Mouse (Mus musculus) gastrocnemius, adult 2 months (tissue): ENCODE measurements around the gene Boc. TPM values are rescaled to one million over a fixed set of nuclear protein-coding genes. Genes with fewer than 3 reads are reported as not detected.
A peak's percentile ranks its signal among the peaks of the same experiment; 100 is the strongest.

Source experiments
- DNase-seq: peaks from one replicate; pipeline ENCODE4 v3.0.0; 2022
- H3K27ac ChIP-seq: fragments of 200-600 bp; 2 replicates; pipeline ENCODE4 v1.8.1; 2022; ENCODE audit warnings: mild to moderate bottlenecking
- H3K4me3 ChIP-seq: fragments of 200-600 bp; 2 replicates; pipeline ENCODE4 v1.8.1; 2022; ENCODE audit warnings: mild to moderate bottlenecking, moderate library complexity
- CTCF ChIP-seq: fragments of 200-600 bp; IDR thresholded peaks from 2 replicates; pipeline ENCODE4 v1.8.1; 2022; ENCODE audit warnings: antibody characterized with exemption, mild to moderate bottlenecking, moderate library complexity
- intact Hi-C: fragments of 180-260 bp; cut with DNase I; formaldehyde crosslinking; loops from one replicate; pipeline ENCODE4 v1.15.1; 2025
- total RNA-seq, 2 experiments: library from RNA; stranded (reverse); gene quantifications; 2 replicates each; pipeline ENCODE4 v1.2.3; 2021

Boc gene
- total RNA-seq, 2 experiments from 2014 or later, result 2.6 to 5.0 TPM

DNA sequence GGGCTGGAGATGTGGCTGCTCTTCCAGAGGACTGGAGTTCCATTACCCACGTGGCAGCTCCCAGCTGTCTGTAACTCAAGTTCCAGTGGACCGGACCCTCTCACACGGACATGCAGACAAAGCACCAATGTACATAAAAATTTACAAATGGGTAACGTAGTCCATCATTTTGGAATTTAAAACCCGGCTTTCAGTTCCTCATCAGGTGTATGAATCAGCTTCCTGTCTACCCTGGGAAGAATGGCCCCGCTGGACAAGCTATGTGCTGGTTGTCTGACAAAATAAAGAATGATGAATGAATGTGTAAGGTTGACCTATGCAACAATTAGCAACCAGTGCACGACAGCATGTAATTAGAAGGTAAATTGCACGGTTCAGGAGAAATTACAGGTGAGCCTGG is 5.7 kb upstream of the Boc start:
- intact Hi-C loops, result no loop called here

DNA sequence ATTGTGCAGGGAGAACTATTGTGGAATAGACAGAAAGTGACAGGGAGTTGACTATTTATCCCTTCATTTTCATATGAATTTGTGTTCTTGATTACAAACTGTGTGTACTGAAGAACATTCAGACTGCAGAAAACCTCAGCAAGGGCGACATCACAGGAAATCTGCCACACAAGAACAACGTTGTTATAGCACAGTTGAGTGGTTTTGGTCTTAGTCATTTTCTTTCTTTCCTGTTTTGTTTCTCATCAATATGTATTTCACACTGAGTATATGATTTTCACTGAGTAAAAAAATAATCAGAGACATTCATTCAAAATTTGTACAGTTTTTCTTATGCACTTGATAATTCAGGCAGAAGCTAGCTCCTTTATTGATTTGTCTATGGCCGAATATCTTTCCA is 3.4 kb upstream of the Boc start:
- no peak overlapping the region for H3K27ac ChIP-seq
- H3K4me3 ChIP-seq, result no peak overlapping the region
- TF ChIP-seq CTCF, result no peak
- DNase-seq, result no peak
- intact Hi-C loops, result no loop called here

More for the DNA sequence above, 5.7 kb upstream of the Boc start:
- Histone ChIP-seq H3K4me3 (no peak overlapping the region), H3K27ac (no peak overlapping the region)
- no peak for TF ChIP-seq CTCF
- no peak for DNase-seq

DNA sequence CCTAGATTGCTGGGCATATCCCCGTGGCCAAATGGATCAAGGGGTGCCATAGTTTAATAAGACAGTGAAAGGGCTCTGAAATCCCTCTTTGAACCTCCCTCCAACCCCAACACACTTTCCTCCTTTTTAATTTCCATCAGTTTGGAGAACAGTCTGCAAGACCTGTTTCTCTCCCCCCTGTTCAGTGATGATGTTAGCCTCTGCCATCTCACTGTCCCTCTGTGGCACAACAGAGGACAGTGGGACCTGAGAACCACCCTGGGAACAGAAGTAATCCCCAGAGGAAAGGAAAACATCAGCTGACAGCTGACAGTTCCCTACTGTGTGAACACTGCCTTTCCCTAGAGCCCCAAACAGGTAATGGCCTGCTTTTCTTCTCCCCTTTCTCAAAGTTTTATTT is 1.5 kb upstream of the Boc start:
- no peak for TF ChIP-seq CTCF
- intact Hi-C loops, result no loop called here
- no peak overlapping the region for H3K27ac ChIP-seq

DNA sequence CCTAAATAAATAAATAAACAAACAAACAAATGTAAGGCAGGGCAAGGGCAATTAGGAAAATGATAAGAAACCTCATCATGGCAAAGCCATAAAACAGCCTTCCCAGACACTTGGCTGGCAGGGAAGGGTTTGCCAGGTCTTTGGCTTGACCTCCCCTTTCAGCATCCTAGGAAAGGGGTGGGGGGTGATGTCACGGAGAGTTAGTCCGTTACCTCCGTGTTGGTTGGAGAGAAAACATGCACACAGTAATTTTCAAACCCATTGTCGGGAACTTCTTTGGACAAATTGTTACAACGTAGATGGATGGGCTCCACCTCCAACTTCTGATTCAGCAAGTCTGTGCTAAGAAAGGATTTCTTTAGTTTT is 616 bp upstream of the Boc start:
- DNase-seq, result no peak
- peak overlapping the region; percentile 95 for H3K4me3 ChIP-seq
- intact Hi-C loops, result loop anchor here (5.0 kb wide), 1 partner anchor 72 kb away; no protein-coding TSS in a partner anchor
- no peak for TF ChIP-seq CTCF
- peak overlapping the region; percentile 92 for H3K27ac ChIP-seq

More for the DNA sequence above, 1.5 kb upstream of the Boc start:
- DNase-seq, result no peak
- no peak overlapping the region for H3K4me3 ChIP-seq

DNA sequence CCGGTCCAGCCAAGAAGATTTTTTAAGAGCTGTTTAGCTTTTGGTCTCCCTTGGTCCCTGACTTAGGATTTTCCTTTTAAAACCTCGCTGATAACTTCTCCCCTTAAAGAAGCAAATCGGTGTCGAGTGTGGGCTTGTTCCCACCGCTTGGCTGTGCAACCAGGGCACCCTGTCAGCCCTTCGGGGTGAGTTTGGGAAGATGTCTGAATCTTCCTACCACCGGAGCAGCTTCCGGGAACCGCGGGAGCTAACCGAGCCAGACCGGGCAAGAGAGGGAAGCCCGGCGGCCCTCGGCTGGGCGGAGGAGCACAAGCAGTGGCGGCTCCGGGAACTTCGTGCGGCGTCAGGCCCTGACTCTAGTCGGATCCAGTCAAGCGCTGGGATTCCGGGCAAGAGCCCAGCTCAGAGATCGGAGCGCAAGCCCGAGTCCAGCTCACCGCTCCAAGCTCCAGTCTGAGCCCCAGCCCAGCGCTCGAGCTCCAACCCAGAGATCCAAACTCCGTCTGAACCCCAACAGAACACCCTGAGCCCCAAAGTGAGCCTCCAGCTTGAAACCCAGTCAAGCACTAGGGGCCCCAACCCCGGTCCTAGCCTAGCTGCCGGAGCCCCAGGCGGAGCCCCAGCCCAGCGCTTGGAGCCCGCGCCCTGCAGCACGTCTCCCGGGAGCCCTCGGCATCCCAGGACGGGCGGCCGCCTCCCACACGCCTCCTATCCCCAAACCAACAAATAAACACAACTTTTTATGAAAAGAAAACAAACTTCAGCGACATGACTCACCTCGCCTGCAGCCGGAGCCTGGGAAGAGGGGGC is 831 bp downstream of the Boc start:
- Histone ChIP-seq H3K27ac (peak overlapping the region; percentile 92), H3K4me3 (peak overlapping the region; percentile 95)
- peak; percentile 90 for DNase-seq
- intact Hi-C loops, result loop anchor here (5.0 kb wide), 1 partner anchor 71 kb away; no protein-coding TSS in a partner anchor
- peak; percentile 10; the same call in 1 of the 2 replicates for TF ChIP-seq CTCF

DNA sequence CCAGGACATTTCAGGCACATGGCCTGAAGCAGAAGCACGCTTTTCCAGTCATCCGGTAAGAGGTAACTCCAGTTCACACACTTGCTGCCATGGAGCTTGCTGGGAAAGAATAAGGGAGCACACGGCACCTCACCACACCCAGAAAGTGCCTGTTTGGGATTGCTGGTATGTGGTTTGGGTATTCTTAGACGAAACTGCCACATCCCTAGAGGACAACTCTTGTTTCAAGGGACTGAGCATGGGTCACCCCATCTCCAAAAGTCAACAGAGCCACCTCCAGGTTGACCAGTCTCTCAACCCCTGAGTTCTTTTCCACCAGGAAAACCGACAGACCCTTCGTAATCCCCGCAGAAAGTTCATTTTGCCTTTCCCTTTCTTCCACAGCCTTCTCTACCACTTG is 1.6 kb downstream of the Boc start:
- intact Hi-C loops, result loop anchor here (5.0 kb wide), 1 partner anchor 70 kb away; no protein-coding TSS in a partner anchor
- no peak for TF ChIP-seq CTCF
- Histone ChIP-seq H3K4me3 (peak overlapping the region; percentile 95), H3K27ac (peak overlapping the region; percentile 63)
- DNase-seq, result no peak

DNA sequence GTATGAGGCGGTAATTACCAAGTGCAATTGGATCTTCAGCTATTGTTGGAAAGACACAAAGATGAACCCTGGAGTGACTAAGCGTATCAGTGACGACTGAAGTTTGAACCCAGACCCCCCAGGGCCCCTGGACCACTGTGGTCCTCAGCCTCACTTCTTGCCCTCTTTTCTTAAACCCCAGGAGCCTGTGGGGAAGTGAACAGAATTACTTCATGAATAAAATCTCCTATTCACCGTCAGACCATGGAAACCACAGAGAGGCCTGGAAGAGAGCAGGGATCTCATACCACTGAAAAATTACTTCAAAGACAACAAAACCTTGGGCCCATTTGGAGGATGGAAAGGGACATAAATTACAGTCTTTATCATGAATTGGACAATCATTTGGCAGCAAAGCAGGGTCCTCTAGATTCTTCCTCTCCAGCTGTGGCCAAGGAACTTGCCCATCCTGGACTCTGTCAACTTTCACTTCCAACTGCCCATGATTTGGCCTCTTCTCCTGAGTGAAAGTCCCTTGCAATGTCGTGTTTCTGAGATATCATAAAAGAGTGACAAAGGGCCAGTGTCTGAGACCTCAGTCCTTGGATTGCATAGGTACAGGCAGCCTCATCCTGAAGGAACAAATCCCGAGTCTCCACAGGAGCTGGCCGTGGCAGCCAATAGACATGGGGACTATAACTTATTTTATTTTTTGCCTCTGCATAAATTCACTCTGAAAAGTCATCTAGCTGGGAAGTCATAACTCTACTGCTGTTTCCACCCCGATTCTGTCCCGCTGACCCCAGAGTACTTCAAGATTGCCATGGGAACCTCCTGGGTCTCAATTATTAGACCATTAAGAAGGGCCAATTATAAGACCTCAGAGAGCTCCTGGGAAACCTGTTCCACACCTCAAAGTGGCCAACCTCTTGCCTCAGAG is 2.6 kb downstream of the Boc start:
- intact Hi-C loops, result loop anchor here (5.0 kb wide), 1 partner anchor 69 kb away; no protein-coding TSS in a partner anchor
- peak overlapping the region; percentile 63; the same call in 1 of the 2 replicates for H3K27ac ChIP-seq
- DNase-seq, result no peak

DNA sequence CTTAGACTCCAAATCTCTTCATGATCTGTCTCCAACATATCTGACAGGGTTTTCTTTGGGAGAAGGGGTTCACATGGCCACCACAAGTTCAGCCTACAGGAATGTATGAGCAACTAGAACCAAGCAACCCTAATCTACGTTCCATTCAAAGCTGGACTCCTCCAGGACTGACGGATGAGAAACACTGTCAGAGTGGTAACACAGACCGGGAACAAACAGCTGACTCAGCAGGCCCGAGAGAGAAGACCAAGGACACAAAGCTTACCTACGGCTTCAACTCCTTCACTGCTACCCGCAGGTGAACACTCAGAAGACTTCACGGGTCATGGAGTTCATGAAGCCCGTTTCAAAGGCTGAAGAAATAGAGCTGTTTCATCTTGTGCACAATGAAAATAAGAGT is 4.8 kb downstream of the Boc start:
- no peak overlapping the region for H3K4me3 ChIP-seq

More for the DNA sequence above, 2.6 kb downstream of the Boc start:
- no peak for TF ChIP-seq CTCF
- peak overlapping the region; percentile 95 for H3K4me3 ChIP-seq

DNA sequence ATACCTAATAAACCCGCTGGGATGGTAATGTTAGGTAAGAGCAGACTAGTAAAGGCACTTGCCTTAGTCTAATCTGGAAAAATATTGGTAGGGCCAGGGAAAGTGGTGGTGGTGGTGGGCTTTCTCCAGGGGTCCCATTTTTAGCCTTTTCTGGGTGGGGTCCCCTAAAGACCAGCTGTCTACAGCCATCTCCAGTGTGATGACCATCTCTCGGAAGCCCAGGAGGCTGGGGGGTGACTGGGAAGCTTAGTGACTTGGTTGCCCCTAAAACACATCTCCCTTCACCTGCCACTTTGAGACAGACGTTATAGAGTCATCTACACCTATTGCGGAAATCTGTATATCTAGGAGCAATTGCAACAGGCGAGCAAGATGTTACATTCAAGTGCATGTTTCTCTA is 6.0 kb downstream of the Boc start:
- Histone ChIP-seq H3K27ac (no peak overlapping the region), H3K4me3 (no peak overlapping the region)
- DNase-seq, result no peak
- no peak for TF ChIP-seq CTCF
- intact Hi-C loops, result no loop called here

More for the DNA sequence above, 4.8 kb downstream of the Boc start:
- intact Hi-C loops, result no loop called here
- H3K27ac ChIP-seq, result no peak overlapping the region
- TF ChIP-seq CTCF, result no peak
- no peak for DNase-seq

DNA sequence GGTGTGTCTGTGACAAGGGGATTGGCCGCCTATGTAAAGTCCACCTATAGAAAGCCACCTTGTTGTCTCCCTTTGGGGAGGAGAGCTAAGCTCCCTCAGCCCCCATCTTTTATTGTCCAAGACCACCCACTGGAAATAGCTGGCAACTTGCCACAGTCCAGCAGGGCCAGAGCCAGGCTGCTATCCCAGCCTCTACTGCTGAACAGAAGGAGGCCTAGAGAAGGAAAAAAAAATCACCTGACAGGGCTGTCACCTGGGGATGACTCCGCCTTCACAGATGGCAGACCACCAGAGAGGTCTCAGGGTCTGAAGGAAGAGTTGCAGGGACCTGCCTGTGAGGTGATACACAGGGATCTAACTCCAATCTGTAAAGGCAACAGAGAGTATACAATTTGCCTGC is 6.7 kb downstream of the Boc start:
- TF ChIP-seq CTCF, result no peak
- Histone ChIP-seq H3K27ac (peak overlapping the region; percentile 20; the same call in 1 of the 2 replicates), H3K4me3 (no peak overlapping the region)
- intact Hi-C loops, result no loop called here
- DNase-seq, result no peak

DNA sequence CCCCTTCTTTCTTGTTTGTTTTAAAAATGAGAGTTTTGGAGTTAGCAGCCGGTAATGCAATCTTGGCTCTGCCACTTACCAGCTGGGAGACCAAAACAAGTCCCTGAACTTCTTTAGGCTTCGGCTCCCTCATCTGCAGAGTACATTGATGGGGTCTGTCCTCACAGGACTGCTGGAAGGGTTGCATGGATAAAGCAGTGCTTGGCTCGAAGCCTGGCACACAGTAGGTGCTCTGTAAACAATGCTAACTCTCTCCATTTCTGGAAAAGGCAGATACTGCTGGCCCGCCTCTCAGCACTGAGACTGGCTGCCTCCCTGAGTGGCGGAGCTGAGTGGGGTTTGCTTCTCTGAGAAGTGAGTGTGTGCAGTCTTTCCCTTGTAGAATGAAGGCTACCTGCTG is 7.2 kb downstream of the Boc start:
- Histone ChIP-seq H3K4me3 (no peak overlapping the region), H3K27ac (no peak overlapping the region)
- no peak for DNase-seq
- TF ChIP-seq CTCF, result no peak
- intact Hi-C loops, result no loop called here

DNA sequence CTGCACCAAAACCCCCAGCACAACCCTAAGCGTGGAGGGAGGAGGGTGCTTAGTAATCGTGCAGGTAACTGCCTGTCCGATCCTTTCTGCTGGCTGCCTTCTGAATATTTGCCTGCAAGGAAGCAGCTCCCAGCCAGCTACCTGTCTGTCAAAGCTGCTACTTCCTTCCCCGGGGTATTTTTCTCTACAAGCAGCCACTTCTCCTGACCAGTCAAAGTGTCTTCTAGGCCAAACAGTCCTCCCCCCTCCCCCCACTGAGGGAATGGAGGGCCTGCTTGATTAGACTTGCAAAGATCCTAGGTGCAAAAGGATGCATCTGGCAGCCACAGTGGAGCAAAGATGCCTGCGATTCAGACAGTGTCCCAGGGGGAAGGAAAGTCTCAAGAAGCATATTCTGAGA is 7.9 kb downstream of the Boc start:
- no peak for TF ChIP-seq CTCF
- Histone ChIP-seq H3K27ac (no peak overlapping the region), H3K4me3 (no peak overlapping the region)
- intact Hi-C loops, result no loop called here
- no peak for DNase-seq
